Mouse (Mus musculus) ES-E14 (cell line): ENCODE results near the gene Rundc3a.

ENCODE experiments used
- HCFC1 ChIP-seq: IDR thresholded peaks from 2 replicates; pipeline ENCODE4 v1.6.1; 2012; ENCODE audit warnings: low read length, inconsistent platforms, borderline replicate concordance; ENCODE audit not compliant: insufficient read depth
- MAFK ChIP-seq: IDR thresholded peaks from 2 replicates; pipeline ENCODE4 v1.6.1; 2014; ENCODE audit warnings: mild to moderate bottlenecking, low read depth, low read length, inconsistent platforms; ENCODE audit not compliant: insufficient read depth

GRCm38 (mm10) chr11:102408344-102408876 lies 15.2 kb downstream of the Rundc3a start:
- peak; percentile 42; the same call in 1 of the 2 replicates for TF ChIP-seq HCFC1
- no peak for TF ChIP-seq MAFK
